Mouse (Mus musculus) liver, embryonic 14.5 days (tissue): ENCODE measurements around the gene Trabd2b.

Source experiments
- CTCF ChIP-seq: IDR thresholded peaks from 2 replicates; pipeline ENCODE4 v1.5.1; 2016; ENCODE audit warnings: antibody characterized with exemption, low read depth, control low read depth
- EP300 ChIP-seq: IDR thresholded peaks from 2 replicates; pipeline ENCODE4 v1.6.1; 2016; ENCODE audit warnings: antibody characterized with exemption, low read depth

GRCm38 (mm10) chr4:114624114-114624910, 217.8 kb downstream of the Trabd2b start:
- TF ChIP-seq EP300 (no peak), CTCF (no peak)
